Comparison of ENCODE assay signal across 11 mouse cellular contexts in genomic region chr17:51262946-51263345, GRCm38 (mm10).
"Had no signal": no experiment of that assay in that cellular context is flagged by ENCODE, and none has a peak within 500 bp of the region (broad histone marks: within the 10 kb centered on the region; RNA-seq: fewer than 3 reads in every experiment).

No protein-coding gene starts in this region.

- H3K27ac ChIP-seq: limb, embryonic 15.5 days; liver, embryonic 12.5 days; midbrain, embryonic 12.5 days; stomach, embryonic 15.5 days had no signal

- H3K36me3 ChIP-seq: limb, embryonic 15.5 days; liver, embryonic 12.5 days; midbrain, embryonic 12.5 days; stomach, embryonic 15.5 days had no signal

- H3K9me3 ChIP-seq: limb, embryonic 15.5 days; liver, embryonic 12.5 days; midbrain, embryonic 12.5 days; stomach, embryonic 15.5 days had no signal

- H3K27me3 ChIP-seq: limb, embryonic 15.5 days; liver, embryonic 12.5 days; midbrain, embryonic 12.5 days; stomach, embryonic 15.5 days had no signal

- H3K4me3 ChIP-seq: limb, embryonic 15.5 days; liver, embryonic 12.5 days; midbrain, embryonic 12.5 days; stomach, embryonic 15.5 days had no signal

- ATAC-seq: liver, embryonic 12.5 days had no signal

- H3K9ac ChIP-seq: limb, embryonic 15.5 days; liver, embryonic 12.5 days; lung, embryonic 14.5 days; midbrain, embryonic 12.5 days; stomach, embryonic 15.5 days had no signal

- H3K4me2 ChIP-seq: limb, embryonic 15.5 days; liver, embryonic 12.5 days; lung, embryonic 14.5 days; midbrain, embryonic 12.5 days; stomach, embryonic 15.5 days had no signal

- H3K4me1 ChIP-seq: limb, embryonic 15.5 days; liver, embryonic 12.5 days; stomach, embryonic 15.5 days had no signal

- DNase-seq: kidney, adult 11 months; kidney, postnatal 10 days; layer of hippocampus, postnatal 36 days; lung, embryonic 14.5 days; lung, postnatal 10 days; lung, postnatal 4 days; thymus, postnatal 36 days had no signal
